Mouse (Mus musculus): ENCODE data around the gene Cstad. TPM values are rescaled to one million over a fixed set of nuclear protein-coding genes. Genes with fewer than 3 reads are reported as not detected.

Gene Cstad
- polyA plus RNA-seq, 1 experiment from 2014 or later: 1.7 TPM

DNA sequence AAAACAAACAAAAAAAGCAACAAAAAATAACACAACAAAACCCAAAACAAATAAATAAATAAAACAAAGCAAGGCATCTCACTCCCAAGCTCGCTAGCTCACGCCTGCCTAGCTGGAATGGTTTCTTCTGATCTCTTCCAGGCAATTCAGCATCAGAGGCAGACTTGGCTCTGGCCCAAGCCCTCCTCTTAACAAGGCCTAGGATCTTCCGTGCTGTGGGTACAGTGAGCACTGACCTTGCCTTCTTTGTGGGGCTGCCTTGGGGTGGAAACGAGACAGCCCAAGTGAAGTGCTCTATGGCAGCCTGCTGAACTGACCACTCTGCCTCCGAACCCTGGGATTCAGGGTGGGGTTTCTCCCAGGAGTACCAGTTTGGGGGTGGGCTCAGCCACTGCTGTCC lies 52.0 kb downstream of the Cstad start:
- Histone ChIP-seq H3K27me3 (replicated peaks; ENCODE audit: control insufficient read depth, insufficient read depth, low read length) (no peaks in the 10 kb centered on the region), H3K4me1 (ENCODE audit: control insufficient read depth, insufficient read depth, low read length) (peaks cover 19% of the 10 kb centered on the region), H3K9ac (ENCODE audit: low read depth, low read length) (no peak overlapping the region; the same call in 1 of the 2 replicates), H3K27ac (replicated peaks; ENCODE audit: low read depth, low read length) (peak overlapping the region; percentile 65), H3K4me2 (ENCODE audit: low read depth, low read length) (0 out of 2 replicates have a peak overlapping the region, but pooled peaks have one; percentile 4), H3K4me3 (ENCODE audit: low read depth, low read length) (no peak overlapping the region), H3K9me3 (ENCODE audit: control insufficient read depth, low read length) (no peaks in the 10 kb centered on the region), H3K36me3 (ENCODE audit: control insufficient read depth, insufficient read depth, low read length) (no peaks in the 10 kb centered on the region)
- ATAC-seq (ENCODE audit: low read depth): peak; percentile 69
- WGBS: 17% methylated on average over 5 of the region's 5 CpGs
- DNase-seq (ENCODE audit: low spot score): peak; percentile 93

GRCm38 (mm10) chr2:30647303-30647881 lies 52.6 kb downstream of the Cstad start:
- Histone ChIP-seq H3K4me3 (ENCODE audit: low read depth, low read length) (no peak overlapping the region), H3K4me2 (ENCODE audit: low read depth, low read length) (0 out of 2 replicates have a peak overlapping the region, but pooled peaks have one; percentile 4), H3K27me3 (replicated peaks; ENCODE audit: control insufficient read depth, insufficient read depth, low read length) (no peaks in the 10 kb centered on the region), H3K9me3 (ENCODE audit: control insufficient read depth, low read length) (no peaks in the 10 kb centered on the region), H3K27ac (replicated peaks; ENCODE audit: low read depth, low read length) (peak overlapping the region; percentile 65), H3K36me3 (ENCODE audit: control insufficient read depth, insufficient read depth, low read length) (no peaks in the 10 kb centered on the region), H3K4me1 (ENCODE audit: control insufficient read depth, insufficient read depth, low read length) (peaks cover 25% of the 10 kb centered on the region), H3K9ac (ENCODE audit: low read depth, low read length) (no peak overlapping the region; the same call in 1 of the 2 replicates)
- WGBS: 16% methylated on average over 11 of the region's 11 CpGs
- DNase-seq (ENCODE audit: low spot score) (peak; percentile 93), ATAC-seq (ENCODE audit: low read depth) (peak; percentile 92)

- Histone ChIP-seq H3K27ac (replicated peaks; ENCODE audit: low read depth, low read length) (peak overlapping the region; percentile 65), H3K4me3 (ENCODE audit: low read depth, low read length) (no peak overlapping the region), H3K4me2 (ENCODE audit: low read depth, low read length) (no peak overlapping the region), H3K9me3 (ENCODE audit: control insufficient read depth, low read length) (no peaks in the 10 kb centered on the region), H3K4me1 (ENCODE audit: control insufficient read depth, insufficient read depth, low read length) (peaks cover 31% of the 10 kb centered on the region), H3K27me3 (replicated peaks; ENCODE audit: control insufficient read depth, insufficient read depth, low read length) (no peaks in the 10 kb centered on the region), H3K36me3 (ENCODE audit: control insufficient read depth, insufficient read depth, low read length) (no peaks in the 10 kb centered on the region), H3K9ac (ENCODE audit: low read depth, low read length) (no peak overlapping the region)
- 23% methylated on average over 13 of the region's 13 CpGs for WGBS
- DNase-seq (ENCODE audit: low spot score): no peak
- ATAC-seq (ENCODE audit: low read depth): no peak
Observed at GRCm38 (mm10) chr2:30647882-30648494, 53.1 kb downstream of the Cstad start.

DNA sequence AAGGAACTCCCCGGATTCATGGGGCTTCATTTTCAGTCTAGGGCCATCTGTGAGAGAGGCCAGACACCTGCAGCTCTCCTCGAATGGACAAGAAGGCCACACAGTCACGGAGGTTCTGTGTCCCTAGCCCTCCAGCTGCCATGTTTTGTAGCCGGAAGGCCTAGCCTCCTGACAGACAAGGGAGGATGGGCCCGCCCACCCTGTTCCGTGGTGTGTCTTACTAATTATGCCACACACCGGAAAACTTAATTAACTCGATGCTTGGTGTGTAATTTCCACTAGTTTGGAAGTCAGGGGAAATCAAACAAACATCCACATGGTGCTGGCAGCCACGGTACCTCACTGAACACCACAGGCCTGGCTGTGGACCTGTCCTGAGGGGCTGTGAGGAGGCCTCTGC lies 55.4 kb downstream of the Cstad start:
- no peaks in the 10 kb centered on the region for H3K27me3 ChIP-seq (replicated peaks; ENCODE audit: control insufficient read depth, insufficient read depth, low read length)
- 52% methylated on average over 9 of the region's 9 CpGs for WGBS
- H3K27ac ChIP-seq (replicated peaks; ENCODE audit: low read depth, low read length): peak overlapping the region; percentile 44
- DNase-seq (ENCODE audit: low spot score) (no peak), ATAC-seq (ENCODE audit: low read depth) (no peak)
- H3K4me2 ChIP-seq (ENCODE audit: low read depth, low read length): no peak overlapping the region
- H3K9me3 ChIP-seq (ENCODE audit: control insufficient read depth, low read length): no peaks in the 10 kb centered on the region; the same call in 1 of the 2 replicates
- H3K4me3 ChIP-seq (ENCODE audit: low read depth, low read length): no peak overlapping the region
- no peak overlapping the region for H3K9ac ChIP-seq (ENCODE audit: low read depth, low read length)
- H3K4me1 ChIP-seq (ENCODE audit: control insufficient read depth, insufficient read depth, low read length): peaks cover 34% of the 10 kb centered on the region
- H3K36me3 ChIP-seq (ENCODE audit: control insufficient read depth, insufficient read depth, low read length): no peaks in the 10 kb centered on the region

DNA sequence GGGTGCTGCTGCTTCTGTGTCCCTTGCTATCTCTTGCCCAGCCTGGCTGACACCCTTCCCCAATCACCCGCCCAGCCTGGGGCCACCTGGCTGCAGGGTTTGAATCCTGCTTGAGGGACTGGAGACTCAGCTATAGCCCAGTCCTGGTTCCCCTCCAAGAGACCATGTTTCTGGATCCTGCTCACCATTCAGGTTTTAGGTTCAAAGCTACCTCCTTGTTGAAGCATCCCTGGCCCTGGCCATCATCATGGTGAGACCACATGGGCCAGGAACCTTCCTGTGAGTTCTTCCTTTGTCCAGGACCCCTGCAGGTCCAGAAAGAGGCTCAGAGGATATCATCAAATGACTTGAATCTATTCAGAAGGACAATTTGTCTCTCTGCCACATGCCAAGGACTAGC lies 57.0 kb downstream of the Cstad start:
- DNase-seq (ENCODE audit: low spot score) (no peak), ATAC-seq (ENCODE audit: low read depth) (no peak)
- no peaks in the 10 kb centered on the region for H3K36me3 ChIP-seq (ENCODE audit: control insufficient read depth, insufficient read depth, low read length)
- no peaks in the 10 kb centered on the region; the same call in 1 of the 2 replicates for H3K9me3 ChIP-seq (ENCODE audit: control insufficient read depth, low read length)
- H3K4me1 ChIP-seq (ENCODE audit: control insufficient read depth, insufficient read depth, low read length): peaks cover 36% of the 10 kb centered on the region
- H3K9ac ChIP-seq (ENCODE audit: low read depth, low read length): 0 out of 2 replicates have a peak overlapping the region, but pooled peaks have one; percentile 47
- WGBS: 100% methylated on average over 1 of the region's 1 CpGs
- no peak overlapping the region for H3K4me3 ChIP-seq (ENCODE audit: low read depth, low read length)
- H3K27ac ChIP-seq (replicated peaks; ENCODE audit: low read depth, low read length): peak overlapping the region; percentile 94
- H3K27me3 ChIP-seq (replicated peaks; ENCODE audit: control insufficient read depth, insufficient read depth, low read length): no peaks in the 10 kb centered on the region
- H3K4me2 ChIP-seq (ENCODE audit: low read depth, low read length): no peak overlapping the region

DNA sequence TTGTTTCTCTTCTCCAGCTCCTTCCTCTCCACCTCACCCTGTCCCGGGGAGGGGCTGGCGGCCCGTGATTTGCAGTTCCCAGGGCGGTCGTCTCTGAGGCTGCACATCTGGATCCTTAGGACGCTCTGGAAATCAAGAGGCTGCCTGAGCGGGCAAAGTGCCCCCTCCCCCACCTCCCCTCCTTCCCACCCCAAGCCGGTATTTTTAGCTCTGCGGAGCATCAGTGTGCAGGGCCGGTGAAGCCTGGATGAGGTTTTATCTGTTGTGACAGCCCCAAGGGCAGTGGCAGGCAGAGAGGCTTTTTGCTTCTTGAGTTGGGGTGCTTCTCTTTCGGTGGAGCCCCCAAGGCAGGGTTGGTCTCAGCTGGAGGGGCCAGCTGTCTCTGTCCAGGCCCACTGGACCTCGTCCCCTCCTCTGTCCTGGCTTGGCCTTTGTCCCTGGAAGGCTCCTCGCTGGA lies 57.8 kb downstream of the Cstad start:
- peak overlapping the region; percentile 13 for H3K4me2 ChIP-seq (ENCODE audit: low read depth, low read length)
- peaks cover 35% of the 10 kb centered on the region for H3K4me1 ChIP-seq (ENCODE audit: control insufficient read depth, insufficient read depth, low read length)
- H3K9ac ChIP-seq (ENCODE audit: low read depth, low read length): peak overlapping the region; percentile 47

DNA sequence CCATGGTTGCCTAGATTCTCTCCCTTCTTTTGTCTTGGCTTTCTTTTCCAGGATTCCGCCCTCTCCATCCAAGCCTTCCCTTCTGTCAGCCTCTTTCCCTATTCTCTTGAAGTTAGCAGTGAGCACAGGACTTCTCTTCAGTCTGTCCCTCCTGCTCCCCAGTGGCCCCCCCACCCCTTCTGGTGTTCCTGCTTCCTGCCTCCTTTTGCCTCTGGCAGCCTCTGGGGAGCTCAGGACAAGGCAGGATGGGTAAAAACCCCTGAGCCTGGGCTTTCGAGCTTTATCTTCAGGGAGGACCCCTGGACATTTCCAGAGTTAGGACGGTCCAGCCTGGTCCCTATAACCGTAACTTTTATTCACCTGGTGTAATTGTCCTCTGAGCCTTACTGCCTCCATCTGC lies 58.2 kb downstream of the Cstad start:
- H3K27ac ChIP-seq (replicated peaks; ENCODE audit: low read depth, low read length): peak overlapping the region; percentile 94
- 71% methylated on average over 4 of the region's 4 CpGs for WGBS
- DNase-seq (ENCODE audit: low spot score): no peak
- peaks cover 35% of the 10 kb centered on the region for H3K4me1 ChIP-seq (ENCODE audit: control insufficient read depth, insufficient read depth, low read length)
- H3K27me3 ChIP-seq (replicated peaks; ENCODE audit: control insufficient read depth, insufficient read depth, low read length): no peaks in the 10 kb centered on the region
- H3K4me3 ChIP-seq (ENCODE audit: low read depth, low read length): no peak overlapping the region
- ATAC-seq (ENCODE audit: low read depth): no peak
- no peaks in the 10 kb centered on the region; the same call in 1 of the 2 replicates for H3K9me3 ChIP-seq (ENCODE audit: control insufficient read depth, low read length)
- H3K9ac ChIP-seq (ENCODE audit: low read depth, low read length): peak overlapping the region; percentile 47; the same call in 1 of the 2 replicates
- H3K36me3 ChIP-seq (ENCODE audit: control insufficient read depth, insufficient read depth, low read length): no peaks in the 10 kb centered on the region
- H3K4me2 ChIP-seq (ENCODE audit: low read depth, low read length): peak overlapping the region; percentile 13

More for the DNA sequence above, 57.8 kb downstream of the Cstad start:
- H3K9me3 ChIP-seq (ENCODE audit: control insufficient read depth, low read length): no peaks in the 10 kb centered on the region; the same call in 1 of the 2 replicates
- 5% methylated on average over 13 of the region's 13 CpGs for WGBS
- peak; percentile 78 for ATAC-seq (ENCODE audit: low read depth)
- DNase-seq (ENCODE audit: low spot score): peak; percentile 92
- H3K27ac ChIP-seq (replicated peaks; ENCODE audit: low read depth, low read length): peak overlapping the region; percentile 94
- H3K4me3 ChIP-seq (ENCODE audit: low read depth, low read length): no peak overlapping the region
- H3K27me3 ChIP-seq (replicated peaks; ENCODE audit: control insufficient read depth, insufficient read depth, low read length): no peaks in the 10 kb centered on the region
- H3K36me3 ChIP-seq (ENCODE audit: control insufficient read depth, insufficient read depth, low read length): no peaks in the 10 kb centered on the region

DNA sequence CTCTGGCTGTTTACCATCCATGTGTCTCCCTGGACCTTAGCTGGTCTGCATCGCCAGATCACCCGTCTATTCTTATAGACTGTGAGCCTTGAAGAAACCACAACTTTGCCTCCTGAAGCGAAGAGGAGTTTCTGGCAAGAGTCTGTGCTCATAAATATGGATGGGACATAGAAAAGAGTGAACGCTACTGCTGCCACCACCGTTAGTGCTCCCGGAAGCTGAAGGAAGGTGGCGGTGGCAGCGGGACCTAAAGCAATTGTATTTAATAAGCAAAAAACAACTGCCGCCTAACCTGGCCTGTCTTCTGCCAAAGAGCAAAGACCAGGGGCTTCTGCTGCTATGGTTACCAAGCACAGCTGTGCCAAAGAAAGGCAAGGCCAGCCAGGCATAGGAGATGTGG lies 59.3 kb downstream of the Cstad start:
- WGBS: 86% methylated on average over 9 of the region's 9 CpGs
- H3K27ac ChIP-seq (replicated peaks; ENCODE audit: low read depth, low read length): 0 out of 2 replicates have a peak overlapping the region, but pooled peaks have one; percentile 30
- peaks cover 41% of the 10 kb centered on the region for H3K4me1 ChIP-seq (ENCODE audit: control insufficient read depth, insufficient read depth, low read length)

More for the DNA sequence above, 59.3 kb downstream of the Cstad start:
- H3K9ac ChIP-seq (ENCODE audit: low read depth, low read length): no peak overlapping the region
- H3K4me2 ChIP-seq (ENCODE audit: low read depth, low read length): no peak overlapping the region
- no peak overlapping the region for H3K4me3 ChIP-seq (ENCODE audit: low read depth, low read length)
- H3K9me3 ChIP-seq (ENCODE audit: control insufficient read depth, low read length): no peaks in the 10 kb centered on the region; the same call in 1 of the 2 replicates
- ATAC-seq (ENCODE audit: low read depth): no peak
- no peak for DNase-seq (ENCODE audit: low spot score)
- H3K36me3 ChIP-seq (ENCODE audit: control insufficient read depth, insufficient read depth, low read length): no peaks in the 10 kb centered on the region
- no peaks in the 10 kb centered on the region for H3K27me3 ChIP-seq (replicated peaks; ENCODE audit: control insufficient read depth, insufficient read depth, low read length)
